ENCODE assay signal across 8 mouse cellular contexts in the genomic region with DNA sequence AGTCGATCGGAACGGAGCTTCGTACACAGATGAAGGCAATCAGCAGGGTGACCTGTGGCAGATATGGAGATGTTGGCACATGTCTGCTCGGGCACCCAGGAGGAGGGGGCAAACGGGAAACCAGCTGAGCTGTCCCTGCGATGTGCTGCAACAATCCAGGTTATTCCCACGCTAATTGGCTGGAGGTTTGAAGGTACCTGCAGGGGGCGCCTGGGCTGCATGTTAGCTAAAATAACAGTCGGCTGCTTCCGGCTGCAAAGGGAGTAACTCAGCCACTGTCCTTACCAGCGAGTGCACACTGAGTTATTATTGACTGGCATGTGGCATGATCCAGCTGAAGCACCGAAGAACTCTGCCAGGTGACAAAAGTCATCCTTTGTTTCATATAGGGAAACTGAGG. TPM values are rescaled to one million over a fixed set of nuclear protein-coding genes. Genes with fewer than 3 reads are reported as not detected.
DNase-seq lines count a peak whose midpoint lies in the region; ATAC-seq lines count a peak whose summit lies in the region.

No protein-coding gene starts in this region.

- WGBS in neural tube, embryonic 15.5 days, result 56% methylated on average over 13 of the region's 13 CpGs

- intact Hi-C loops in gastrocnemius, postnatal 14 days (cut with DNase I; ENCODE audit: low total_unique reads), result no loop called here

- H3K4me3 ChIP-seq in neural tube, embryonic 15.5 days (replicated peaks), result no peak overlapping the region

- no peak overlapping the region for H3K9ac ChIP-seq in neural tube, embryonic 15.5 days (replicated peaks)

- no peaks in the 10 kb centered on the region for H3K36me3 ChIP-seq in neural tube, embryonic 15.5 days

- DNase-seq in gastrocnemius, postnatal 14 days, result peak; percentile 43
- no peak for DNase-seq in gastrocnemius, adult 8-10 months (ENCODE audit: low spot score in 2 of 2)
- peak; percentile 39 for DNase-seq in neural tube, embryonic 10.5 days (ENCODE audit: extremely low spot score, low spot score)
- DNase-seq in embryo, embryonic 9.5 days (ENCODE audit: extremely low spot score), result peak; percentile 41
- no peak for DNase-seq in MN1 (ENCODE audit: low spot score)
- DNase-seq in cerebellum, adult 9-10 months, result no peak

- ATAC-seq in neural tube, embryonic 15.5 days (ENCODE audit: low FRiP score), result no peak
- peak; percentile 20; the same call in 1 of the 2 replicates for ATAC-seq in monocyte, adult 5-6 weeks (replicated peaks; ENCODE audit: insufficient number of reproducible peaks, low FRiP score, low TSS enrichment, poor library complexity, severe bottlenecking)

- no peaks in the 10 kb centered on the region for H3K27me3 ChIP-seq in neural tube, embryonic 15.5 days (replicated peaks)

- H3K4me1 ChIP-seq in neural tube, embryonic 15.5 days, result peaks cover 25% of the 10 kb centered on the region

- H3K27ac ChIP-seq in neural tube, embryonic 15.5 days (replicated peaks), result no peak overlapping the region

- no peak overlapping the region for H3K4me2 ChIP-seq in neural tube, embryonic 15.5 days

- no peaks in the 10 kb centered on the region for H3K9me3 ChIP-seq in neural tube, embryonic 15.5 days (replicated peaks)

RNA-seq across cellular contexts. Expression of a gene that starts 18.3 kb away (rescaled TPM):
- 10 to 100 TPM in 1 of 2 experiments, 1 to 10 TPM in 1; 7.3 to 10.6 TPM for total RNA-seq in gastrocnemius, postnatal 14 days (2021)
- total RNA-seq in gastrocnemius, adult 8-10 months (2022), result 1 to 10 TPM; 4.6 to 6.3 (median 5.3) TPM
- 13.0 and 71.4 TPM in 2 replicates for polyA plus RNA-seq in neural tube, embryonic 15.5 days (2015; fragmentation: Nextera tagmentation; extraction: Ambion mirVana)
- 95.2 to 128 TPM (median 119 TPM) in 3 replicates for total RNA-seq in monocyte, adult 5-6 weeks (2017)

RNA-seq across cellular contexts. Expression of a gene that starts 32.4 kb away (rescaled TPM):
- total RNA-seq in gastrocnemius, postnatal 14 days (2021), result 10 to 100 TPM; 11.2 to 14.2 TPM
- total RNA-seq in gastrocnemius, adult 8-10 months (2022), result 1 to 10 TPM; 4.1 to 5.2 (median 4.5) TPM
- polyA plus RNA-seq in neural tube, embryonic 15.5 days (2015; fragmentation: Nextera tagmentation; extraction: Ambion mirVana), result 17.9 and 29.2 TPM in 2 replicates
- 131 to 163 TPM (median 138 TPM) in 3 replicates for total RNA-seq in monocyte, adult 5-6 weeks (2017)

Comparison
In these comparisons a context has a peak if more than half of its experiments do, and no peak if none do; other contexts are left out.
1. DNase-seq: peak in gastrocnemius, postnatal 14 days (single experiment), neural tube, embryonic 10.5 days (single experiment) and embryo, embryonic 9.5 days (single experiment); none in gastrocnemius, adult 8-10 months (0 of 2), MN1 (single experiment) and cerebellum, adult 9-10 months (single experiment).